Mouse (Mus musculus): ENCODE data around the gene Hsd17b1. TPM values are rescaled to one million over a fixed set of nuclear protein-coding genes. Genes with fewer than 3 reads are reported as not detected.
A peak's percentile ranks its signal among the peaks of the same experiment; 100 is the strongest.
"Not testable (repeated sequence)": the region's sequence is repeated elsewhere in the genome, so short reads cannot be mapped to it uniquely, and the experiment has no call there.

The Hsd17b1 gene
- total and polyA plus RNA-seq, 3 experiments, result not detected

GRCm38 (mm10) chr11:101125008-101125407 is 46.8 kb downstream of the Hsd17b1 start:
- peaks cover 5 to 10% of the 10 kb centered on the region in 2 experiments for H3K36me3 ChIP-seq (ENCODE audit: control insufficient read depth in 1 of 2, insufficient read depth in 2 of 2, low read length in 2 of 2)

GRCm38 (mm10) chr11:101127075-101127474 is 48.9 kb downstream of the Hsd17b1 start:
- H3K27ac ChIP-seq (ENCODE audit: control insufficient read depth, low read depth, low read length), result no peak overlapping the region
- H3K9ac ChIP-seq (ENCODE audit: control insufficient read depth, low read depth, low read length, poor library complexity, severe bottlenecking), result no peak overlapping the region
- peak; percentile 63 for DNase-seq (ENCODE audit: low read depth, low spot score)
- no peaks in the 10 kb centered on the region for H3K27me3 ChIP-seq (ENCODE audit: control insufficient read depth in 1 of 2, insufficient read depth in 2 of 2, low read length in 2 of 2)
- peaks cover 3 to 6% of the 10 kb centered on the region in 2 experiments; a peak in 2 of 4 replicates for H3K4me1 ChIP-seq (ENCODE audit: control insufficient read depth in 1 of 2, insufficient read depth in 2 of 2, low read length in 2 of 2)
- H3K4me3 ChIP-seq (ENCODE audit: control insufficient read depth in 1 of 2, insufficient read depth in 1 of 2, low read depth in 2 of 2, low read length in 2 of 2), result no peak overlapping the region
- no peaks in the 10 kb centered on the region for H3K9me3 ChIP-seq (replicated peaks; ENCODE audit: insufficient read depth, low read length)
- peaks cover 5% of the 10 kb centered on the region in 2 experiments; a peak in 3 of 4 replicates for H3K36me3 ChIP-seq (ENCODE audit: control insufficient read depth in 1 of 2, insufficient read depth in 2 of 2, low read length in 2 of 2)
- TF ChIP-seq SMC3 (IDR thresholded peaks at IDR 0.05; ENCODE audit: low read depth, low read length) (peak; percentile 37), CTCF (IDR thresholded peaks at IDR 0.05 in 2 of 3, conservative IDR thresholded peaks at IDR 0.05 in 1 of 3; ENCODE audit: control insufficient read depth in 1 of 3, insufficient read depth in 1 of 3, low read depth in 2 of 3, low read length in 3 of 3, poor library complexity in 1 of 3, severe bottlenecking in 1 of 3) (peak in 2 of 3 experiments; percentile 49 to 61; a peak in 5 of 6 replicates), RAD21 (IDR thresholded peaks at IDR 0.05; ENCODE audit: low read depth, low read length) (peak; percentile 23), ZKSCAN1 (IDR thresholded peaks at IDR 0.05; ENCODE audit: low read depth, low read length) (no peak)
- no peaks in the 10 kb centered on the region for H3K79me2 ChIP-seq (ENCODE audit: control insufficient read depth, insufficient read depth, low read length, poor library complexity)

More at GRCm38 (mm10) chr11:101125008-101125407, 46.8 kb downstream of the Hsd17b1 start:
- not testable (repeated sequence) for H3K4me3 ChIP-seq (ENCODE audit: control insufficient read depth in 1 of 2, insufficient read depth in 1 of 2, low read depth in 2 of 2, low read length in 2 of 2); H3K79me2 ChIP-seq (ENCODE audit: control insufficient read depth, insufficient read depth, low read length, poor library complexity); H3K27me3 ChIP-seq (ENCODE audit: control insufficient read depth in 1 of 2, insufficient read depth in 2 of 2, low read length in 2 of 2); H3K4me1 ChIP-seq (ENCODE audit: control insufficient read depth in 1 of 2, insufficient read depth in 2 of 2, low read length in 2 of 2); H3K9me3 ChIP-seq (replicated peaks; ENCODE audit: insufficient read depth, low read length); DNase-seq (ENCODE audit: low read depth, low spot score); H3K9ac ChIP-seq (ENCODE audit: control insufficient read depth, low read depth, low read length, poor library complexity, severe bottlenecking); H3K27ac ChIP-seq (ENCODE audit: control insufficient read depth, low read depth, low read length)

GRCm38 (mm10) chr11:101128996-101129577 is 50.9 kb downstream of the Hsd17b1 start:
- Histone ChIP-seq H3K27me3 (ENCODE audit: control insufficient read depth in 1 of 2, insufficient read depth in 2 of 2, low read length in 2 of 2) (no peaks in the 10 kb centered on the region), H3K9ac (ENCODE audit: control insufficient read depth, low read depth, low read length, poor library complexity, severe bottlenecking) (no peak overlapping the region), H3K4me3 (ENCODE audit: control insufficient read depth in 1 of 2, insufficient read depth in 1 of 2, low read depth in 2 of 2, low read length in 2 of 2) (no peak overlapping the region), H3K9me3 (replicated peaks; ENCODE audit: insufficient read depth, low read length) (no peaks in the 10 kb centered on the region), H3K27ac (ENCODE audit: control insufficient read depth, low read depth, low read length) (no peak overlapping the region), H3K4me1 (ENCODE audit: control insufficient read depth in 1 of 2, insufficient read depth in 2 of 2, low read length in 2 of 2) (peaks cover 3 to 13% of the 10 kb centered on the region in 2 experiments; a peak in 3 of 4 replicates), H3K79me2 (ENCODE audit: control insufficient read depth, insufficient read depth, low read length, poor library complexity) (no peaks in the 10 kb centered on the region), H3K36me3 (ENCODE audit: control insufficient read depth in 1 of 2, insufficient read depth in 2 of 2, low read length in 2 of 2) (peaks cover 3 to 7% of the 10 kb centered on the region in 2 experiments; a peak in 3 of 4 replicates)
- no peak for DNase-seq (ENCODE audit: low read depth, low spot score)
- no peak for TF ChIP-seq MAFK (IDR thresholded peaks at IDR 0.05; ENCODE audit: borderline replicate concordance, low read depth, low read length)

Other genes with a start within 250 kb of the Hsd17b1 start
- 28.7 and 29.3 TPM in 2 replicates for gene Stat5b, start 227.7 kb upstream of the Hsd17b1 start, total RNA-seq (2012; rRNA removed)
- gene Stat5b, start 227.7 kb upstream of the Hsd17b1 start, polyA plus RNA-seq (2012; ENCODE audit: insufficient read depth in 1 of 2, insufficient read length in 2 of 2, low read depth in 1 of 2, low replicate concordance in 2 of 2, missing spikeins in 1 of 2), result 10 to 100 TPM; 32.3 to 37.0 TPM
- gene Stat5a, start 219.1 kb upstream of the Hsd17b1 start, total RNA-seq (2012; rRNA removed), result 54.2 and 59.0 TPM in 2 replicates
- 10 to 100 TPM in 1 of 2 experiments, not detected in 1; 86.8 TPM for gene Stat5a, start 219.1 kb upstream of the Hsd17b1 start, polyA plus RNA-seq (2012; ENCODE audit: insufficient read depth in 1 of 2, insufficient read length in 2 of 2, low read depth in 1 of 2, low replicate concordance in 2 of 2, missing spikeins in 1 of 2)
- gene Stat3, start 138.9 kb upstream of the Hsd17b1 start, total RNA-seq (2012; rRNA removed), result 25.7 and 31.1 TPM in 2 replicates
- 100 to 1,000 TPM in 1 of 2 experiments, 10 to 100 TPM in 1; 64.7 to 249 TPM for gene Stat3, start 138.9 kb upstream of the Hsd17b1 start, polyA plus RNA-seq (2012; ENCODE audit: insufficient read depth in 1 of 2, insufficient read length in 2 of 2, low read depth in 1 of 2, low replicate concordance in 2 of 2, missing spikeins in 1 of 2)
- 2.9 and 3.4 TPM in 2 replicates for gene Cavin1, start 107.5 kb upstream of the Hsd17b1 start, total RNA-seq (2012; rRNA removed)
- 1 to 10 TPM in 1 of 2 experiments, not detected in 1; 9.0 TPM for gene Cavin1, start 107.5 kb upstream of the Hsd17b1 start, polyA plus RNA-seq (2012; ENCODE audit: insufficient read depth in 1 of 2, insufficient read length in 2 of 2, low read depth in 1 of 2, low replicate concordance in 2 of 2, missing spikeins in 1 of 2)
- 12.8 and 20.8 TPM in 2 replicates for gene Atp6v0a1, start 69.0 kb upstream of the Hsd17b1 start, total RNA-seq (2012; rRNA removed)
- 10 to 100 TPM in 1 of 2 experiments, not detected in 1; 23.2 TPM for gene Atp6v0a1, start 69.0 kb upstream of the Hsd17b1 start, polyA plus RNA-seq (2012; ENCODE audit: insufficient read depth in 1 of 2, insufficient read length in 2 of 2, low read depth in 1 of 2, low replicate concordance in 2 of 2, missing spikeins in 1 of 2)
- 1.1 and 1.5 TPM in 2 replicates for gene Naglu, start 8.4 kb upstream of the Hsd17b1 start, total RNA-seq (2012; rRNA removed)
- 1 to 10 TPM in 1 of 2 experiments, not detected in 1; 3.1 TPM for gene Naglu, start 8.4 kb upstream of the Hsd17b1 start, polyA plus RNA-seq (2012; ENCODE audit: insufficient read depth in 1 of 2, insufficient read length in 2 of 2, low read depth in 1 of 2, low replicate concordance in 2 of 2, missing spikeins in 1 of 2)
- 34.8 and 42.9 TPM in 2 replicates for gene Coasy, start 4.2 kb downstream of the Hsd17b1 start, total RNA-seq (2012; rRNA removed)
- 10 to 100 TPM in 1 of 2 experiments, not detected in 1; 44.2 TPM for gene Coasy, start 4.2 kb downstream of the Hsd17b1 start, polyA plus RNA-seq (2012; ENCODE audit: insufficient read depth in 1 of 2, insufficient read length in 2 of 2, low read depth in 1 of 2, low replicate concordance in 2 of 2, missing spikeins in 1 of 2)
- gene Mlx, start 8.9 kb downstream of the Hsd17b1 start, total RNA-seq (2012; rRNA removed), result 70.8 and 75.9 TPM in 2 replicates
- gene Mlx, start 8.9 kb downstream of the Hsd17b1 start, polyA plus RNA-seq (2012; ENCODE audit: insufficient read depth in 1 of 2, insufficient read length in 2 of 2, low read depth in 1 of 2, low replicate concordance in 2 of 2, missing spikeins in 1 of 2), result 10 to 100 TPM in 1 of 2 experiments, not detected in 1; 57.5 TPM
- 9.1 and 14.5 TPM in 2 replicates for gene Psmc3ip, start 17.0 kb downstream of the Hsd17b1 start, total RNA-seq (2012; rRNA removed)
- gene Psmc3ip, start 17.0 kb downstream of the Hsd17b1 start, polyA plus RNA-seq (2012; ENCODE audit: insufficient read depth in 1 of 2, insufficient read length in 2 of 2, low read depth in 1 of 2, low replicate concordance in 2 of 2, missing spikeins in 1 of 2), result 1 to 10 TPM in 1 of 2 experiments, not detected in 1; 8.2 TPM
- 17.0 and 24.6 TPM in 2 replicates for gene Retreg3, start 41.5 kb downstream of the Hsd17b1 start, total RNA-seq (2012; rRNA removed)
- 10 to 100 TPM in 1 of 2 experiments, not detected in 1; 23.4 TPM for gene Retreg3, start 41.5 kb downstream of the Hsd17b1 start, polyA plus RNA-seq (2012; ENCODE audit: insufficient read depth in 1 of 2, insufficient read length in 2 of 2, low read depth in 1 of 2, low replicate concordance in 2 of 2, missing spikeins in 1 of 2)
- gene Tubg1, start 41.5 kb downstream of the Hsd17b1 start, total RNA-seq (2012; rRNA removed), result 60.0 and 68.1 TPM in 2 replicates
- 100 to 1,000 TPM; 125 to 183 TPM for gene Tubg1, start 41.5 kb downstream of the Hsd17b1 start, polyA plus RNA-seq (2012; ENCODE audit: insufficient read depth in 1 of 2, insufficient read length in 2 of 2, low read depth in 1 of 2, low replicate concordance in 2 of 2, missing spikeins in 1 of 2)
- gene Tubg2, start 77.5 kb downstream of the Hsd17b1 start, total RNA-seq (2012; rRNA removed), result not detected in 2 replicates
- gene Tubg2, start 77.5 kb downstream of the Hsd17b1 start, polyA plus RNA-seq (2012; ENCODE audit: insufficient read depth in 1 of 2, insufficient read length in 2 of 2, low read depth in 1 of 2, low replicate concordance in 2 of 2, missing spikeins in 1 of 2), result not detected
- gene Cntnap1, start 92.1 kb downstream of the Hsd17b1 start, total RNA-seq (2012; rRNA removed), result not detected in 2 replicates
- under 1 TPM in 1 of 2 experiments, not detected in 1; 0.01 TPM for gene Cntnap1, start 92.1 kb downstream of the Hsd17b1 start, polyA plus RNA-seq (2012; ENCODE audit: insufficient read depth in 1 of 2, insufficient read length in 2 of 2, low read depth in 1 of 2, low replicate concordance in 2 of 2, missing spikeins in 1 of 2)
- 0.81 and 1.4 TPM in 2 replicates for gene Plekhh3, start 92.9 kb downstream of the Hsd17b1 start, total RNA-seq (2012; rRNA removed)
- gene Plekhh3, start 92.9 kb downstream of the Hsd17b1 start, polyA plus RNA-seq (2012; ENCODE audit: insufficient read depth in 1 of 2, insufficient read length in 2 of 2, low read depth in 1 of 2, low replicate concordance in 2 of 2, missing spikeins in 1 of 2), result 1 to 10 TPM in 1 of 2 experiments, not detected in 1; 1.5 TPM
- gene Ccr10, start 97.0 kb downstream of the Hsd17b1 start, total RNA-seq (2012; rRNA removed), result not detected in 2 replicates
- not detected for gene Ccr10, start 97.0 kb downstream of the Hsd17b1 start, polyA plus RNA-seq (2012; ENCODE audit: insufficient read depth in 1 of 2, insufficient read length in 2 of 2, low read depth in 1 of 2, low replicate concordance in 2 of 2, missing spikeins in 1 of 2)
- gene Ezh1, start 148.1 kb downstream of the Hsd17b1 start, total RNA-seq (2012; rRNA removed), result 5.0 and 6.3 TPM in 2 replicates
- 1 to 10 TPM in 1 of 2 experiments, not detected in 1; 8.4 TPM for gene Ezh1, start 148.1 kb downstream of the Hsd17b1 start, polyA plus RNA-seq (2012; ENCODE audit: insufficient read depth in 1 of 2, insufficient read length in 2 of 2, low read depth in 1 of 2, low replicate concordance in 2 of 2, missing spikeins in 1 of 2)
- gene Ramp2, start 167.6 kb downstream of the Hsd17b1 start, total RNA-seq (2012; rRNA removed), result 0.12 TPM in 1 of 2 replicates, not detected in the other
- not detected for gene Ramp2, start 167.6 kb downstream of the Hsd17b1 start, polyA plus RNA-seq (2012; ENCODE audit: insufficient read depth in 1 of 2, insufficient read length in 2 of 2, low read depth in 1 of 2, low replicate concordance in 2 of 2, missing spikeins in 1 of 2)
- 68.4 and 75.5 TPM in 2 replicates for gene Vps25, start 175.3 kb downstream of the Hsd17b1 start, total RNA-seq (2012; rRNA removed)
- 100 to 1,000 TPM in 1 of 2 experiments, not detected in 1; 107 TPM for gene Vps25, start 175.3 kb downstream of the Hsd17b1 start, polyA plus RNA-seq (2012; ENCODE audit: insufficient read depth in 1 of 2, insufficient read length in 2 of 2, low read depth in 1 of 2, low replicate concordance in 2 of 2, missing spikeins in 1 of 2)
- 0.72 and 0.92 TPM in 2 replicates for gene Wnk4, start 182.2 kb downstream of the Hsd17b1 start, total RNA-seq (2012; rRNA removed)
- 1 to 10 TPM in 1 of 2 experiments, not detected in 1; 3.4 TPM for gene Wnk4, start 182.2 kb downstream of the Hsd17b1 start, polyA plus RNA-seq (2012; ENCODE audit: insufficient read depth in 1 of 2, insufficient read length in 2 of 2, low read depth in 1 of 2, low replicate concordance in 2 of 2, missing spikeins in 1 of 2)
- gene Cntd1, start 200.6 kb downstream of the Hsd17b1 start, total RNA-seq (2012; rRNA removed), result 2.4 TPM in 2 replicates
- gene Cntd1, start 200.6 kb downstream of the Hsd17b1 start, polyA plus RNA-seq (2012; ENCODE audit: insufficient read depth in 1 of 2, insufficient read length in 2 of 2, low read depth in 1 of 2, low replicate concordance in 2 of 2, missing spikeins in 1 of 2), result under 1 TPM in 1 of 2 experiments, not detected in 1; 0.84 TPM
- 294 and 325 TPM in 2 replicates for gene Coa3, start 200.7 kb downstream of the Hsd17b1 start, total RNA-seq (2012; rRNA removed)
- gene Coa3, start 200.7 kb downstream of the Hsd17b1 start, polyA plus RNA-seq (2012; ENCODE audit: insufficient read depth in 1 of 2, insufficient read length in 2 of 2, low read depth in 1 of 2, low replicate concordance in 2 of 2, missing spikeins in 1 of 2), result 100 to 1,000 TPM in 1 of 2 experiments, not detected in 1; 120 TPM
- 167 and 181 TPM in 2 replicates for gene Becn1, start 223.9 kb downstream of the Hsd17b1 start, total RNA-seq (2012; rRNA removed)
- 100 to 1,000 TPM in 1 of 2 experiments, not detected in 1; 122 TPM for gene Becn1, start 223.9 kb downstream of the Hsd17b1 start, polyA plus RNA-seq (2012; ENCODE audit: insufficient read depth in 1 of 2, insufficient read length in 2 of 2, low read depth in 1 of 2, low replicate concordance in 2 of 2, missing spikeins in 1 of 2)
- 129 and 139 TPM in 2 replicates for gene Psme3, start 237.8 kb downstream of the Hsd17b1 start, total RNA-seq (2012; rRNA removed)
- gene Psme3, start 237.8 kb downstream of the Hsd17b1 start, polyA plus RNA-seq (2012; ENCODE audit: insufficient read depth in 1 of 2, insufficient read length in 2 of 2, low read depth in 1 of 2, low replicate concordance in 2 of 2, missing spikeins in 1 of 2), result 100 to 1,000 TPM; 369 to 446 TPM
- 9.1 and 12.1 TPM in 2 replicates for gene Aoc2, start 246.7 kb downstream of the Hsd17b1 start, total RNA-seq (2012; rRNA removed)
- 10 to 100 TPM in 1 of 2 experiments, not detected in 1; 21.1 TPM for gene Aoc2, start 246.7 kb downstream of the Hsd17b1 start, polyA plus RNA-seq (2012; ENCODE audit: insufficient read depth in 1 of 2, insufficient read length in 2 of 2, low read depth in 1 of 2, low replicate concordance in 2 of 2, missing spikeins in 1 of 2)

Measured in MEL (cell line).